Mouse (Mus musculus) cerebellum, adult 11-12 months (tissue): ENCODE measurements at regions not wholly inside any gene's neighbourhood (a gene's known extent, or its start where the extent isn't known, plus 50 kb on each side); places are given as distances from the start of the nearest gene placed in this dataset.

Experiments used
- DNase-seq: peaks from one replicate; pipeline ENCODE4 v3.0.0; 2022

- no peak for DNase-seq
Observed at GRCm38 (mm10) chr7:129050675-129051074, 206.2 kb upstream of the Plpp4 start.

- DNase-seq, result no peak
Observed at GRCm38 (mm10) chr7:129066891-129067290, 189.9 kb upstream of the Plpp4 start.

GRCm38 (mm10) chr7:129068137-129068536, 188.7 kb upstream of the Plpp4 start:
- DNase-seq, result no peak

GRCm38 (mm10) chr7:129079786-129080185, 177.0 kb upstream of the Plpp4 start:
- DNase-seq, result no peak

- no peak for DNase-seq
Observed at GRCm38 (mm10) chr7:129091441-129091840, 165.4 kb upstream of the Plpp4 start.

GRCm38 (mm10) chr7:129096374-129097069, 160.3 kb upstream of the Plpp4 start:
- no peak for DNase-seq

GRCm38 (mm10) chr7:129102437-129102836, 154.4 kb upstream of the Plpp4 start:
- no peak for DNase-seq

- no peak for DNase-seq
Observed at GRCm38 (mm10) chr7:129134176-129134575, 122.7 kb upstream of the Plpp4 start.

- no peak for DNase-seq
Observed at GRCm38 (mm10) chr7:129134661-129135215, 122.1 kb upstream of the Plpp4 start.

- no peak for DNase-seq
Observed at GRCm38 (mm10) chr7:129137303-129137990, 119.4 kb upstream of the Plpp4 start.

- DNase-seq, result no peak
Observed at GRCm38 (mm10) chr7:129141942-129142598, 114.8 kb upstream of the Plpp4 start.

GRCm38 (mm10) chr7:129142599-129142949, 114.3 kb upstream of the Plpp4 start:
- no peak for DNase-seq

- no peak for DNase-seq
Observed at GRCm38 (mm10) chr7:129155577-129155976, 101.3 kb upstream of the Plpp4 start.

GRCm38 (mm10) chr7:129169971-129170370, 86.9 kb upstream of the Plpp4 start:
- no peak for DNase-seq

- DNase-seq, result no peak
Observed at GRCm38 (mm10) chr7:129190933-129191332, 65.9 kb upstream of the Plpp4 start.

GRCm38 (mm10) chr7:129207029-129207428, 49.8 kb upstream of the Plpp4 start:
- DNase-seq, result no peak
